14 mouse cellular contexts compared by ENCODE assay signal in genomic region chr10:39438905-39439304, GRCm38 (mm10).
"Had no signal": no experiment of that assay in that cellular context is flagged by ENCODE, and none has a peak within 500 bp of the region (broad histone marks: within the 10 kb centered on the region; RNA-seq: fewer than 3 reads in every experiment).

No protein-coding gene starts in this region.

- H3K4me2 ChIP-seq: liver, embryonic 11.5 days; liver, embryonic 15.5 days had no signal

- H3K27ac ChIP-seq: kidney, postnatal 0 days; limb, embryonic 10.5 days; liver, embryonic 15.5 days had no signal

- H3K9me3 ChIP-seq: limb, embryonic 10.5 days; liver, embryonic 15.5 days had no signal

- H3K4me3 ChIP-seq: limb, embryonic 10.5 days; liver, embryonic 15.5 days had no signal

- ATAC-seq: intestine, postnatal 0 days; lung, postnatal 0 days had no signal

- DNase-seq: kidney, adult 8-10 months; kidney, postnatal 36 days; lung, adult 2 months; lung, postnatal 36 days; right cerebral cortex, postnatal 4 days; spleen, adult 18-20 months; thymus, adult 18-20 months; thymus, postnatal 14 days had no signal

- H3K9ac ChIP-seq: liver, embryonic 15.5 days had no signal

- H3K36me3 ChIP-seq: limb, embryonic 10.5 days; liver, embryonic 15.5 days had no signal

- H3K27me3 ChIP-seq: liver, embryonic 15.5 days had no signal
